In genomic region chr17:71129489-71130261, GRCm38 (mm10) we compare ENCODE assay signal across 11 mouse cellular contexts. TPM values are rescaled to one million over a fixed set of nuclear protein-coding genes. Genes with fewer than 3 reads are reported as not detected.
DNase-seq lines count a peak whose midpoint lies in the region; ATAC-seq and TF ChIP-seq lines count a peak whose summit lies in the region.
"Had no signal": no experiment of that assay in that cellular context is flagged by ENCODE, and none has a peak within 500 bp of the region (broad histone marks: within the 10 kb centered on the region; RNA-seq: fewer than 3 reads in every experiment).

No protein-coding gene starts in this region.

- no peak for DNase-seq in heart, adult 2 months
- DNase-seq in lung, postnatal 25 days (ENCODE audit: low spot score): no peak
- DNase-seq in midbrain, postnatal 0 days (ENCODE audit: low spot score): peak; percentile 76
- DNase-seq in adrenal gland, postnatal 25 days: no peak
- no peak for DNase-seq in adrenal gland, postnatal 4 days (ENCODE audit: low spot score in 2 of 2)
- DNase-seq: cerebellum, adult 18-20 months had no signal

- 63% methylated on average over 9 of the region's 9 CpGs for WGBS in heart, embryonic 15.5 days
- 70% methylated on average over 9 of the region's 9 CpGs for WGBS in heart, adult 2 months
- 62% methylated on average over 9 of the region's 9 CpGs for WGBS in lung, embryonic 16.5 days
- 52% methylated on average over 9 of the region's 9 CpGs for WGBS in hindbrain, embryonic 15.5 days
- 46% methylated on average over 9 of the region's 9 CpGs for WGBS in midbrain, postnatal 0 days

- H3K27me3 ChIP-seq in heart, embryonic 15.5 days: no peaks in the 10 kb centered on the region
- no peaks in the 10 kb centered on the region for H3K27me3 ChIP-seq in heart, adult 2 months (ENCODE audit: control insufficient read depth, insufficient read depth, low read length)
- no peaks in the 10 kb centered on the region for H3K27me3 ChIP-seq in lung, embryonic 16.5 days (ENCODE audit: control insufficient read depth, insufficient read depth, low read depth, low read length)
- H3K27me3 ChIP-seq in hindbrain, embryonic 15.5 days: no peaks in the 10 kb centered on the region
- no peaks in the 10 kb centered on the region for H3K27me3 ChIP-seq in midbrain, postnatal 0 days (ENCODE audit: insufficient read depth, low read length)

- no peak overlapping the region for H3K4me2 ChIP-seq in heart, embryonic 15.5 days
- H3K4me2 ChIP-seq in lung, embryonic 16.5 days (ENCODE audit: low read depth, low read length): no peak overlapping the region
- no peak overlapping the region for H3K4me2 ChIP-seq in hindbrain, embryonic 15.5 days
- no peak overlapping the region for H3K4me2 ChIP-seq in midbrain, postnatal 0 days (ENCODE audit: low read depth, low read length, poor library complexity, severe bottlenecking)

- intact Hi-C loops in heart, adult 2 months (cut with DNase I): no loop called here

- no peak for TF ChIP-seq EP300 in heart, adult 2 months (IDR thresholded peaks at IDR 0.05; ENCODE audit: insufficient read depth, low read depth, low read length)

- no peaks in the 10 kb centered on the region for H3K79me2 ChIP-seq in heart, adult 2 months (replicated peaks; ENCODE audit: control insufficient read depth, insufficient read depth, low read length)

- H3K27ac ChIP-seq in heart, embryonic 15.5 days: no peak overlapping the region
- H3K27ac ChIP-seq in heart, adult 2 months: no peak overlapping the region
- no peak overlapping the region for H3K27ac ChIP-seq in lung, embryonic 16.5 days (ENCODE audit: low read length)
- peak overlapping the region; percentile 19; the same call in 1 of the 2 replicates for H3K27ac ChIP-seq in hindbrain, embryonic 15.5 days (replicated peaks)
- H3K27ac ChIP-seq in midbrain, postnatal 0 days (ENCODE audit: low read depth, low read length): no peak overlapping the region

- no peaks in the 10 kb centered on the region for H3K9me3 ChIP-seq in heart, embryonic 15.5 days (replicated peaks)
- no peaks in the 10 kb centered on the region for H3K9me3 ChIP-seq in lung, embryonic 16.5 days (ENCODE audit: control insufficient read depth, low read length)
- H3K9me3 ChIP-seq in hindbrain, embryonic 15.5 days: no peaks in the 10 kb centered on the region
- no peaks in the 10 kb centered on the region for H3K9me3 ChIP-seq in midbrain, postnatal 0 days (ENCODE audit: low read length)

- ATAC-seq in heart, embryonic 15.5 days (replicated peaks; ENCODE audit: insufficient number of reproducible peaks, insufficient read depth, low FRiP score, low read depth): peak; percentile 44; the same call in 1 of the 2 replicates
- ATAC-seq in lung, embryonic 16.5 days (ENCODE audit: low read depth): 0 out of 2 replicates have a peak, but pooled peaks have one; percentile 35
- ATAC-seq in hindbrain, embryonic 15.5 days (ENCODE audit: low FRiP score, low read depth): peak; percentile 76
- peak; percentile 74; the same call in 1 of the 2 replicates for ATAC-seq in midbrain, postnatal 0 days (ENCODE audit: low FRiP score)
- ATAC-seq: CD4-positive, CD25-positive, alpha-beta regulatory T cell, adult 4 months; inflammation-experienced regulatory T-cells, adult 6 months had no signal

- peaks cover 18% of the 10 kb centered on the region; the same call in 1 of the 2 replicates for H3K36me3 ChIP-seq in heart, embryonic 15.5 days
- H3K36me3 ChIP-seq in heart, adult 2 months (ENCODE audit: control insufficient read depth, insufficient read depth, low read length): no peaks in the 10 kb centered on the region
- no peaks in the 10 kb centered on the region for H3K36me3 ChIP-seq in lung, embryonic 16.5 days (ENCODE audit: control insufficient read depth, insufficient read depth, low read length)
- H3K36me3 ChIP-seq in hindbrain, embryonic 15.5 days: no peaks in the 10 kb centered on the region
- H3K36me3 ChIP-seq in midbrain, postnatal 0 days (ENCODE audit: insufficient read depth, low read length): no peaks in the 10 kb centered on the region

- H3K4me1 ChIP-seq in heart, embryonic 15.5 days (replicated peaks): no peaks in the 10 kb centered on the region
- peaks cover 2% of the 10 kb centered on the region for H3K4me1 ChIP-seq in heart, adult 2 months (ENCODE audit: control insufficient read depth, insufficient read depth, low read length)
- peaks cover 21% of the 10 kb centered on the region for H3K4me1 ChIP-seq in lung, embryonic 16.5 days (replicated peaks; ENCODE audit: control insufficient read depth, insufficient read depth, low read length)
- H3K4me1 ChIP-seq in hindbrain, embryonic 15.5 days (replicated peaks): peaks cover 6% of the 10 kb centered on the region
- no peaks in the 10 kb centered on the region for H3K4me1 ChIP-seq in midbrain, postnatal 0 days (ENCODE audit: insufficient read depth, low read length)

- no peak overlapping the region for H3K4me3 ChIP-seq in heart, embryonic 15.5 days
- no peak overlapping the region for H3K4me3 ChIP-seq in heart, adult 2 months
- H3K4me3 ChIP-seq in lung, embryonic 16.5 days (ENCODE audit: low read length): no peak overlapping the region
- no peak overlapping the region for H3K4me3 ChIP-seq in hindbrain, embryonic 15.5 days
- H3K4me3 ChIP-seq in midbrain, postnatal 0 days (ENCODE audit: low read depth, low read length): no peak overlapping the region

- no peak overlapping the region for H3K9ac ChIP-seq in heart, embryonic 15.5 days
- no peak overlapping the region for H3K9ac ChIP-seq in heart, adult 2 months (ENCODE audit: low read depth, low read length)
- H3K9ac ChIP-seq in lung, embryonic 16.5 days (ENCODE audit: low read length): no peak overlapping the region; the same call in 1 of the 2 replicates
- H3K9ac ChIP-seq in hindbrain, embryonic 15.5 days: no peak overlapping the region
- no peak overlapping the region for H3K9ac ChIP-seq in midbrain, postnatal 0 days (replicated peaks; ENCODE audit: low read length, poor library complexity, severe bottlenecking)

- no peak for TF ChIP-seq POLR2A in heart, adult 2 months (IDR thresholded peaks at IDR 0.05; ENCODE audit: insufficient read depth, low read depth, low read length)

- no peak for TF ChIP-seq CTCF in heart, adult 2 months (IDR thresholded peaks at IDR 0.05)
- TF ChIP-seq CTCF in midbrain, postnatal 0 days (IDR thresholded peaks at IDR 0.05): no peak

RNA-seq across cellular contexts. Expression of gene Lpin2, which starts 52.7 kb away (rescaled TPM):
- polyA plus RNA-seq in heart, embryonic 15.5 days (2015; fragmentation: Nextera tagmentation; extraction: Ambion mirVana): 12.3 and 15.8 TPM in 2 replicates
- total RNA-seq in heart, adult 2 months (2021): 10 to 100 TPM in 1 of 2 experiments, 1 to 10 TPM in 1; 6.0 to 13.1 TPM
- 3.4 and 4.7 TPM in 2 replicates for polyA plus RNA-seq in heart, adult 2 months (2012; rRNA removed)
- polyA plus RNA-seq in lung, embryonic 16.5 days (2015; fragmentation: Nextera tagmentation; extraction: Ambion mirVana): 30.8 and 31.6 TPM in 2 replicates
- polyA plus RNA-seq in hindbrain, embryonic 15.5 days (2015; fragmentation: Nextera tagmentation; extraction: Ambion mirVana): 41.7 and 42.6 TPM in 2 replicates
- 53.4 and 61.7 TPM in 2 replicates for total RNA-seq in midbrain, postnatal 0 days (2014; rRNA removed)
- 33.0 and 39.1 TPM in 2 replicates for polyA plus RNA-seq in midbrain, postnatal 0 days (2015; fragmentation: Nextera tagmentation; extraction: Ambion mirVana)
- total RNA-seq in adrenal gland, postnatal 25 days (2021): 47.3 and 50.6 TPM in 2 replicates
- 10 to 100 TPM; 55.2 to 63.6 TPM for total RNA-seq in adrenal gland, postnatal 4 days (2021)
